Mouse (Mus musculus): ENCODE results near the gene Dleu7. TPM values are rescaled to one million over a fixed set of nuclear protein-coding genes. Genes with fewer than 3 reads are reported as not detected.
A peak's percentile ranks its signal among the peaks of the same experiment; 100 is the strongest.

The Dleu7 gene
- polyA plus RNA-seq (2016; fragmentation: Nextera tagmentation; extraction: Ambion mirVana), result 3.8 and 5.5 TPM in 2 replicates

- Histone ChIP-seq H3K27me3 (replicated peaks) (no peaks in the 10 kb centered on the region; the same call in 1 of the 2 replicates), H3K36me3 (no peaks in the 10 kb centered on the region), H3K4me2 (replicated peaks) (peak within 1 kb of the TSS; percentile 95), H3K9me3 (no peaks in the 10 kb centered on the region), H3K4me1 (peaks cover 12% of the 10 kb centered on the region), H3K27ac (no peak within 1 kb of the TSS), H3K4me3 (peak within 1 kb of the TSS; percentile 49), H3K9ac (peak within 1 kb of the TSS; percentile 66)
- peak; percentile 96 for ATAC-seq (ENCODE audit: low FRiP score, low read depth)
- WGBS, result under 1% methylated on average over 60 of the region's 60 CpGs
Observed at GRCm38 (mm10) chr14:62292488-62293339, at the start of gene Dleu7, which contains the start of gene Rnaseh2b. Dleu7 (minus strand) TSS chr14:62293047. Rnaseh2b (plus strand) TSS chr14:62292589.

GRCm38 (mm10) chr14:62341887-62342642 lies 49.2 kb upstream of the Dleu7 start:
- no peak overlapping the region for H3K27ac ChIP-seq

GRCm38 (mm10) chr14:62339196-62339595 lies 46.3 kb upstream of the Dleu7 start:
- H3K27ac ChIP-seq, result no peak overlapping the region
- H3K9me3 ChIP-seq, result no peaks in the 10 kb centered on the region
- H3K36me3 ChIP-seq, result no peaks in the 10 kb centered on the region
- H3K27me3 ChIP-seq (replicated peaks), result no peaks in the 10 kb centered on the region
- H3K9ac ChIP-seq, result no peak overlapping the region
- 96% methylated on average over 1 of the region's 1 CpGs for WGBS
- no peak for ATAC-seq (ENCODE audit: low FRiP score, low read depth)
- no peak overlapping the region for H3K4me3 ChIP-seq
- H3K4me2 ChIP-seq (replicated peaks), result no peak overlapping the region
- no peaks in the 10 kb centered on the region for H3K4me1 ChIP-seq

More at GRCm38 (mm10) chr14:62341887-62342642, 49.2 kb upstream of the Dleu7 start:
- WGBS, result 71% methylated on average over 8 of the region's 8 CpGs
- no peak for ATAC-seq (ENCODE audit: low FRiP score, low read depth)
- Histone ChIP-seq H3K4me1 (0 out of 2 replicates have a peak, but pooled peaks cover 8% of the 10 kb centered on the region), H3K4me3 (no peak overlapping the region), H3K9me3 (no peaks in the 10 kb centered on the region), H3K36me3 (no peaks in the 10 kb centered on the region), H3K9ac (no peak overlapping the region), H3K27me3 (replicated peaks) (no peaks in the 10 kb centered on the region), H3K4me2 (replicated peaks) (no peak overlapping the region)

- H3K9ac ChIP-seq, result no peak overlapping the region
- H3K27ac ChIP-seq, result no peak overlapping the region
- H3K4me2 ChIP-seq (replicated peaks), result no peak overlapping the region
- H3K27me3 ChIP-seq (replicated peaks), result no peaks in the 10 kb centered on the region
- WGBS, result 83% methylated on average over 9 of the region's 9 CpGs
- H3K36me3 ChIP-seq, result no peaks in the 10 kb centered on the region
- peaks cover 15% of the 10 kb centered on the region for H3K4me1 ChIP-seq
- no peak overlapping the region for H3K4me3 ChIP-seq
- H3K9me3 ChIP-seq, result no peaks in the 10 kb centered on the region
- ATAC-seq (ENCODE audit: low FRiP score, low read depth), result no peak
Observed at GRCm38 (mm10) chr14:62333909-62334687, 41.3 kb upstream of the Dleu7 start.

- ATAC-seq (ENCODE audit: low FRiP score, low read depth), result peak; percentile 84
Observed at GRCm38 (mm10) chr14:62331866-62332619, 39.2 kb upstream of the Dleu7 start.

GRCm38 (mm10) chr14:62331457-62331856 lies 38.6 kb upstream of the Dleu7 start:
- H3K4me1 ChIP-seq, result peaks cover 15% of the 10 kb centered on the region
- WGBS, result 14% methylated on average over 6 of the region's 6 CpGs
- no peaks in the 10 kb centered on the region for H3K9me3 ChIP-seq
- peak overlapping the region; percentile 63 for H3K4me3 ChIP-seq
- no peaks in the 10 kb centered on the region for H3K27me3 ChIP-seq (replicated peaks)
- H3K36me3 ChIP-seq, result no peaks in the 10 kb centered on the region
- peak overlapping the region; percentile 73 for H3K4me2 ChIP-seq (replicated peaks)
- H3K9ac ChIP-seq, result no peak overlapping the region
- no peak overlapping the region for H3K27ac ChIP-seq
- no peak for ATAC-seq (ENCODE audit: low FRiP score, low read depth)

More at GRCm38 (mm10) chr14:62331866-62332619, 39.2 kb upstream of the Dleu7 start:
- under 1% methylated on average over 62 of the region's 62 CpGs for WGBS
- peak overlapping the region; percentile 65 for H3K9ac ChIP-seq
- no peaks in the 10 kb centered on the region for H3K27me3 ChIP-seq (replicated peaks)
- peak overlapping the region; percentile 73 for H3K4me2 ChIP-seq (replicated peaks)
- H3K4me1 ChIP-seq, result peaks cover 15% of the 10 kb centered on the region
- no peaks in the 10 kb centered on the region for H3K9me3 ChIP-seq
- no peaks in the 10 kb centered on the region for H3K36me3 ChIP-seq
- no peak overlapping the region for H3K27ac ChIP-seq
- peak overlapping the region; percentile 63 for H3K4me3 ChIP-seq

- no peak for ATAC-seq (ENCODE audit: low FRiP score, low read depth)
- Histone ChIP-seq H3K9ac (no peak overlapping the region), H3K36me3 (no peaks in the 10 kb centered on the region), H3K9me3 (no peaks in the 10 kb centered on the region), H3K4me3 (no peak overlapping the region), H3K4me1 (peaks cover 15% of the 10 kb centered on the region), H3K27me3 (replicated peaks) (no peaks in the 10 kb centered on the region), H3K27ac (no peak overlapping the region), H3K4me2 (replicated peaks) (no peak overlapping the region)
- WGBS, result 88% methylated on average over 3 of the region's 3 CpGs
Observed at GRCm38 (mm10) chr14:62329631-62330030, 36.8 kb upstream of the Dleu7 start.

- Histone ChIP-seq H3K4me3 (no peak overlapping the region), H3K36me3 (no peaks in the 10 kb centered on the region), H3K9me3 (no peaks in the 10 kb centered on the region), H3K27ac (no peak overlapping the region), H3K4me1 (peaks cover 15% of the 10 kb centered on the region), H3K27me3 (replicated peaks) (no peaks in the 10 kb centered on the region), H3K4me2 (replicated peaks) (no peak overlapping the region), H3K9ac (no peak overlapping the region)
- WGBS, result 53% methylated on average over 6 of the region's 6 CpGs
- no peak for ATAC-seq (ENCODE audit: low FRiP score, low read depth)
Observed at GRCm38 (mm10) chr14:62328606-62329005, 35.8 kb upstream of the Dleu7 start.

GRCm38 (mm10) chr14:62327171-62327570 lies 34.3 kb upstream of the Dleu7 start:
- 47% methylated on average over 2 of the region's 2 CpGs for WGBS
- H3K9ac ChIP-seq, result no peak overlapping the region
- no peak for ATAC-seq (ENCODE audit: low FRiP score, low read depth)
- no peaks in the 10 kb centered on the region for H3K27me3 ChIP-seq (replicated peaks)
- H3K4me3 ChIP-seq, result no peak overlapping the region
- no peaks in the 10 kb centered on the region for H3K36me3 ChIP-seq
- H3K4me2 ChIP-seq (replicated peaks), result no peak overlapping the region
- H3K27ac ChIP-seq, result no peak overlapping the region
- peaks cover 4% of the 10 kb centered on the region; the same call in 1 of the 2 replicates for H3K4me1 ChIP-seq
- no peaks in the 10 kb centered on the region for H3K9me3 ChIP-seq

- no peaks in the 10 kb centered on the region for H3K4me1 ChIP-seq
- H3K4me2 ChIP-seq (replicated peaks), result no peak overlapping the region
- 92% methylated on average over 3 of the region's 3 CpGs for WGBS
- H3K9ac ChIP-seq, result no peak overlapping the region
- H3K27ac ChIP-seq, result no peak overlapping the region
- no peaks in the 10 kb centered on the region for H3K36me3 ChIP-seq
- H3K9me3 ChIP-seq, result no peaks in the 10 kb centered on the region
- no peak overlapping the region for H3K4me3 ChIP-seq
- no peaks in the 10 kb centered on the region for H3K27me3 ChIP-seq (replicated peaks)
- no peak for ATAC-seq (ENCODE audit: low FRiP score, low read depth)
Observed at GRCm38 (mm10) chr14:62326026-62326425, 33.2 kb upstream of the Dleu7 start.

GRCm38 (mm10) chr14:62324943-62325342 lies 32.1 kb upstream of the Dleu7 start:
- no peak overlapping the region for H3K4me2 ChIP-seq (replicated peaks)
- ATAC-seq (ENCODE audit: low FRiP score, low read depth), result no peak
- H3K9ac ChIP-seq, result no peak overlapping the region
- WGBS, result 92% methylated on average over 5 of the region's 5 CpGs
- no peaks in the 10 kb centered on the region for H3K9me3 ChIP-seq
- H3K27me3 ChIP-seq (replicated peaks), result no peaks in the 10 kb centered on the region
- no peaks in the 10 kb centered on the region for H3K4me1 ChIP-seq
- H3K36me3 ChIP-seq, result no peaks in the 10 kb centered on the region
- H3K4me3 ChIP-seq, result no peak overlapping the region
- H3K27ac ChIP-seq, result no peak overlapping the region
